Mouse (Mus musculus) cerebellum, adult 9-10 months (tissue): Measurements from ENCODE around the gene Dglucy.
A peak's percentile ranks its signal among the peaks of the same experiment; 100 is the strongest.
"Not testable (repeated sequence)": the region's sequence is repeated elsewhere in the genome, so short reads cannot be mapped to it uniquely, and the experiment has no call there.

Source experiments
- DNase-seq: peaks from one replicate; pipeline ENCODE4 v3.0.0; 2022

Gene Dglucy

GRCm38 (mm10) chr12:100781428-100782120 lies 2.7 kb downstream of the Dglucy start:
- no peak for DNase-seq

GRCm38 (mm10) chr12:100784152-100784551 lies 5.3 kb downstream of the Dglucy start:
- DNase-seq = no peak

GRCm38 (mm10) chr12:100785344-100785743 lies 6.5 kb downstream of the Dglucy start:
- DNase-seq = no peak

- no peak for DNase-seq
These were observed 11.2 kb downstream of the Dglucy start for GRCm38 (mm10) chr12:100789981-100790550.

GRCm38 (mm10) chr12:100791425-100791824 lies 12.6 kb downstream of the Dglucy start:
- DNase-seq = no peak

- no peak for DNase-seq
These were observed 15.8 kb downstream of the Dglucy start for GRCm38 (mm10) chr12:100794450-100795230.

- DNase-seq = no peak
These were observed 16.7 kb downstream of the Dglucy start for GRCm38 (mm10) chr12:100795390-100796036.

GRCm38 (mm10) chr12:100803391-100803790 lies 24.5 kb downstream of the Dglucy start:
- DNase-seq = not testable (repeated sequence)

GRCm38 (mm10) chr12:100807280-100807679 lies 28.4 kb downstream of the Dglucy start:
- no peak for DNase-seq

- DNase-seq = no peak
These were observed 29.9 kb downstream of the Dglucy start for GRCm38 (mm10) chr12:100808609-100809280.

GRCm38 (mm10) chr12:100810542-100810941 lies 31.7 kb downstream of the Dglucy start:
- no peak for DNase-seq

- DNase-seq = no peak
These were observed 35.0 kb downstream of the Dglucy start for GRCm38 (mm10) chr12:100813901-100814300.

- no peak for DNase-seq
These were observed 35.8 kb downstream of the Dglucy start for GRCm38 (mm10) chr12:100814671-100815070.

GRCm38 (mm10) chr12:100816906-100817305 lies 38.0 kb downstream of the Dglucy start:
- no peak for DNase-seq

- DNase-seq = no peak
These were observed 41.1 kb downstream of the Dglucy start for GRCm38 (mm10) chr12:100819965-100820364.

- no peak for DNase-seq
These were observed 52.2 kb downstream of the Dglucy start for GRCm38 (mm10) chr12:100831021-100831420.

GRCm38 (mm10) chr12:100831629-100832325 lies 52.9 kb downstream of the Dglucy start:
- DNase-seq = no peak

GRCm38 (mm10) chr12:100837208-100837607 lies 58.4 kb downstream of the Dglucy start:
- DNase-seq = no peak

- DNase-seq = no peak
These were observed 60.3 kb downstream of the Dglucy start for GRCm38 (mm10) chr12:100839079-100839600.

GRCm38 (mm10) chr12:100839926-100840325 lies 61.1 kb downstream of the Dglucy start:
- DNase-seq = no peak

GRCm38 (mm10) chr12:100841211-100841792 lies 62.4 kb downstream of the Dglucy start:
- peak; percentile 89 for DNase-seq
